Mouse (Mus musculus): Measurements from ENCODE around the gene Kri1. TPM values are rescaled to one million over a fixed set of nuclear protein-coding genes. Genes with fewer than 3 reads are reported as not detected.
A peak's percentile ranks its signal among the peaks of the same experiment; 100 is the strongest.

Gene Kri1
- total and polyA plus RNA-seq, 3 experiments: 76.1 to 233 (median 199) TPM

DNA sequence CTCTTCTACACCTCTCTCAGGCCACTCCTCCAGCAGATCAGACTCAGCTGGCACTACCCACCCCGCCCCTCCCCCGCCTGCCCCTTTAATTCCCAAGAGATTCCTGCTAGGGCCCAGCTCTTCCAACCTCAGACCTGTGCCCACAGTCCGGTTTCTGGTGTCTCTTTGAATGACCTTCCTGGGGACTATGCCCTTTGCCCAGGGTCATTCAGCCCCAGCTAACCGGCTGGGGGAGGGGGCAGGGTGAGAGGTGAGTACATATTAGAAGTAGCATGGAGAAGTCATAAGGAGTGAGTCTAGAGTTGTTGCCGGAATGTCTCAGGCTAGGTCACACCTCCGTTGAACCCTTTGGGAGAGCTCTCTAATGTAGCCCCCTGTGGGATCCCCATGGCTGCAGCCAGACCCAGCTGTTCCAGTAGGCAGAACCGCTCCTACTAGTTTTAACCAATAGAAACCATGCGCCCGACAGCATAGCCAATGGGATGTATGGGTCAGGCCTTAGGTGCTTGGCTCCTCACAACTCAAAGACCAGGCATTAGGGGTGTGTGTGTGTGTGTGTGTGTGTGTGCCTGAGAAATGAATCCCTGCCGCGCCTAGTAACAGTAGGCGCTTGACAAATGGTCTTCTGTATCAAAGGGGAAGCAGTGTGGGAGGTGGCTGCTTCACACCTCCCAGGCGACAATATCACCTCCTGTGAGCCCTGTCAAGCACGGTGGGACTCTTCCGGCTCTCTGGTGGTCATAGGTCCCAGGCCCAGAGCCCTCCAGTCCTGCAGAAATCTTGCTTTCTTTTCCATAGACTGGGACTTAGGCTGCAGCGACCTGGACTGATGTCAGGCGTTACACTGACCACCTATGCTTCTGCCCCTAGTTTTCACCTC, 37.9 kb downstream of the Kri1 start (continued):
- TF ChIP-seq NELFE (IDR thresholded peaks at IDR 0.05; ENCODE audit: low read depth, low read length) (peak; percentile 4; the same call in 1 of the 2 replicates), MYC (IDR thresholded peaks at IDR 0.05; ENCODE audit: low read depth, low read length) (0 out of 2 replicates have a peak, but pooled peaks have one; percentile 13), SIN3A (IDR thresholded peaks at IDR 0.05; ENCODE audit: low read length) (peak; percentile 47; the same call in 1 of the 2 replicates), POLR2A (IDR thresholded peaks at IDR 0.05; ENCODE audit: control insufficient read depth in 1 of 2, insufficient read depth in 1 of 2, low read depth in 1 of 2, low read length in 2 of 2, poor library complexity in 1 of 2) (0 out of 4 replicates have a peak, but pooled peaks of 1 of the 2 experiments have one; percentile 30)

DNA sequence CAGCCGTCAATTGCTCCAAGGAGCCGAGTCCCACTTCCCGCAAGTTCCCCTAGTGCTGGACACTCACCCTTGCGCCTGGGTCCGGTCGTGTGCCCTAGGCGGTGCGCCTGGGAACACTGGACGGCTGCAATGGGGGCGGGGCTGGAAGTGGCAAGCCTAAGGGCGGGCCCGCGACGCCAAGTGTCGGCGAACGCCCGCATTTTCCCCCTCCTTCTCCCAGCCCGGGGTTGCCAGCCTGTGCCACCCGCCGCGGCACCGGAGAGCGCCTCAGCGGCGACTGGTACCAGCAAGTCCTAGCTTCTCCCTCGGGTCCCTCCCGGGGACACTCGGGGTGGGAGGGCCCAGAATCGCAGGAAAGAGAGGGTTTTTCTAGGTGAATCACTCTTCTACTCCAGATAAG, 39.4 kb downstream of the Kri1 start, which contains the start of gene S1pr5:
S1pr5 (minus strand) TSS at position 118 of the 400 bp plus-strand sequence.
- Histone ChIP-seq H3K79me2 (ENCODE audit: control insufficient read depth, insufficient read depth, low read length, poor library complexity) (no peaks in the 10 kb centered on the region), H3K27ac (ENCODE audit: control insufficient read depth, low read depth, low read length) (no peak within 1 kb of the TSS), H3K36me3 (ENCODE audit: control insufficient read depth in 1 of 2, insufficient read depth in 2 of 2, low read length in 2 of 2) (peaks cover 0 to 7% of the 10 kb centered on the region in 2 experiments; a peak in 2 of 4 replicates), H3K4me3 (ENCODE audit: control insufficient read depth in 1 of 2, insufficient read depth in 1 of 2, low read depth in 2 of 2, low read length in 2 of 2) (no peak within 1 kb of the TSS), H3K4me1 (ENCODE audit: control insufficient read depth in 1 of 2, insufficient read depth in 2 of 2, low read length in 2 of 2) (peaks cover 12 to 17% of the 10 kb centered on the region in 2 experiments), H3K9me3 (replicated peaks; ENCODE audit: insufficient read depth, low read length) (no peaks in the 10 kb centered on the region), H3K9ac (ENCODE audit: control insufficient read depth, low read depth, low read length, poor library complexity, severe bottlenecking) (no peak within 1 kb of the TSS), H3K27me3 (ENCODE audit: control insufficient read depth in 1 of 2, insufficient read depth in 2 of 2, low read length in 2 of 2) (no peaks in the 10 kb centered on the region; a peak in 1 of 4 replicates)
- DNase-seq (ENCODE audit: low read depth, low spot score): no peak
- TF ChIP-seq POLR2A (IDR thresholded peaks at IDR 0.05; ENCODE audit: control insufficient read depth in 1 of 2, insufficient read depth in 1 of 2, low read depth in 1 of 2, low read length in 2 of 2, poor library complexity in 1 of 2) (0 out of 4 replicates have a peak, but pooled peaks of 1 of the 2 experiments have one; percentile 5), MAFK (IDR thresholded peaks at IDR 0.05; ENCODE audit: borderline replicate concordance, low read depth, low read length) (no peak)

DNA sequence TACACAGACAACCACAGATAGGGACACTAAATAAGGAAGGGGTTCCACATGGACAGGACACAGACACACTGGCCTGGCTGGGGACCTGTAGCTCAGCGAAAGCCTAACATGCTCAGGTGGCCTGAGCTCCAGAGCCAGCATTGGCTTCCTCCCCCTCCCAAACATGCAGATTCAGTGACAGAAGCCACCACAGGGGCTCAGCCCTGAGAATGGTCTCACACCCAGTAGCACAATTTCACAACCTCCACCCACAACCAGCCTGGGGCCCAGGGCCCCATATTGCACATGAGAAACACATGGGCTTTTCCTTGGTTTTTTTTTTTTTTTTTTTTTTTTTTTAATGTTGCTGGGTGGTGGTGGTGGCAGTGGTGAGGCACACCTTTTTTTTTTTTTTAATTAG, 41.4 kb downstream of the Kri1 start:
- no peaks in the 10 kb centered on the region for H3K9me3 ChIP-seq (replicated peaks; ENCODE audit: insufficient read depth, low read length)
- DNase-seq (ENCODE audit: low read depth, low spot score): no peak
- no peak overlapping the region for H3K4me3 ChIP-seq (ENCODE audit: control insufficient read depth in 1 of 2, insufficient read depth in 1 of 2, low read depth in 2 of 2, low read length in 2 of 2)
- H3K27me3 ChIP-seq (ENCODE audit: control insufficient read depth in 1 of 2, insufficient read depth in 2 of 2, low read length in 2 of 2): no peaks in the 10 kb centered on the region; a peak in 1 of 4 replicates
- H3K27ac ChIP-seq (ENCODE audit: control insufficient read depth, low read depth, low read length): no peak overlapping the region
- H3K4me1 ChIP-seq (ENCODE audit: control insufficient read depth in 1 of 2, insufficient read depth in 2 of 2, low read length in 2 of 2): peaks cover 12 to 17% of the 10 kb centered on the region in 2 experiments
- H3K9ac ChIP-seq (ENCODE audit: control insufficient read depth, low read depth, low read length, poor library complexity, severe bottlenecking): no peak overlapping the region
- no peaks in the 10 kb centered on the region for H3K79me2 ChIP-seq (ENCODE audit: control insufficient read depth, insufficient read depth, low read length, poor library complexity)
- no peak for TF ChIP-seq TBP (IDR thresholded peaks at IDR 0.05; ENCODE audit: low read depth, low read length)
- TF ChIP-seq ZNF384 (IDR thresholded peaks at IDR 0.05; ENCODE audit: low read depth, low read length): peak; percentile 81
- H3K36me3 ChIP-seq (ENCODE audit: control insufficient read depth in 1 of 2, insufficient read depth in 2 of 2, low read length in 2 of 2): peaks cover 0 to 7% of the 10 kb centered on the region in 2 experiments; a peak in 2 of 4 replicates

DNA sequence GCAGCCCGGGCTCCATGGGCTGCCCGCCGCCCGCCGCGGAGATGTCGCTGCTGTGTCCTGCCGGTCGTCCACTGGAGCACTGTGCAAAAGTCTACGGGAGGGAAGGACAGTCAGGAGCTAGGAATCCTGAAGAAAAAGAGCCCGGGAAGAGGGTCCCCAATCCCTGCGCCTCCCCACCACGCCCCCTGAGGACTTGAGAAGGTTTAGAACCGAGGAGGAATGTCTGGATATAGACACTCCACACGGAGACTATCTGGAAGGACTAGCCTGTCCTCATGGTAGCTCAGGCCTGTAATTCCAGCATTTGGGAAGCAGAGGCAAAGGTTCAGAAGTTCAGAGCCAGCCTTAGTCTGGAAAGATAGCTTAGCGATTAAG, 42.7 kb downstream of the Kri1 start:
- H3K79me2 ChIP-seq (ENCODE audit: control insufficient read depth, insufficient read depth, low read length, poor library complexity): no peaks in the 10 kb centered on the region
- H3K36me3 ChIP-seq (ENCODE audit: control insufficient read depth in 1 of 2, insufficient read depth in 2 of 2, low read length in 2 of 2): peaks cover 0 to 10% of the 10 kb centered on the region in 2 experiments; a peak in 2 of 4 replicates
- H3K9ac ChIP-seq (ENCODE audit: control insufficient read depth, low read depth, low read length, poor library complexity, severe bottlenecking): no peak overlapping the region
- no peaks in the 10 kb centered on the region; a peak in 1 of 4 replicates for H3K27me3 ChIP-seq (ENCODE audit: control insufficient read depth in 1 of 2, insufficient read depth in 2 of 2, low read length in 2 of 2)
- no peaks in the 10 kb centered on the region for H3K9me3 ChIP-seq (replicated peaks; ENCODE audit: insufficient read depth, low read length)
- H3K4me3 ChIP-seq (ENCODE audit: control insufficient read depth in 1 of 2, insufficient read depth in 1 of 2, low read depth in 2 of 2, low read length in 2 of 2): no peak overlapping the region
- H3K4me1 ChIP-seq (ENCODE audit: control insufficient read depth in 1 of 2, insufficient read depth in 2 of 2, low read length in 2 of 2): peaks cover 4 to 13% of the 10 kb centered on the region in 2 experiments
- H3K27ac ChIP-seq (ENCODE audit: control insufficient read depth, low read depth, low read length): no peak overlapping the region
- no peak for DNase-seq (ENCODE audit: low read depth, low spot score)
- TF ChIP-seq RCOR1 (IDR thresholded peaks at IDR 0.05; ENCODE audit: low read depth, low read length): no peak
- no peak for TF ChIP-seq ZMIZ1 (IDR thresholded peaks at IDR 0.05; ENCODE audit: low read depth, low read length)
- no peak for TF ChIP-seq MAZ (IDR thresholded peaks at IDR 0.05; ENCODE audit: low read depth, low read length)
- TF ChIP-seq POLR2AphosphoS5 (IDR thresholded peaks at IDR 0.05; ENCODE audit: borderline replicate concordance, low read depth, low read length): no peak
- TF ChIP-seq TAL1 (IDR thresholded peaks at IDR 0.05; ENCODE audit: low read length): no peak
- TF ChIP-seq UBTF (IDR thresholded peaks at IDR 0.05; ENCODE audit: borderline replicate concordance, insufficient read depth, low read depth, low read length): no peak
- TF ChIP-seq TCF12 (IDR thresholded peaks at IDR 0.05; ENCODE audit: low read depth, low read length): no peak
- TF ChIP-seq MEF2A (IDR thresholded peaks at IDR 0.05; ENCODE audit: extremely low read depth, insufficient replicate concordance, low read depth, low read length, poor library complexity, severe bottlenecking): no peak
- no peak for TF ChIP-seq CTCF (IDR thresholded peaks at IDR 0.05 in 2 of 3, conservative IDR thresholded peaks at IDR 0.05 in 1 of 3; ENCODE audit: control insufficient read depth in 1 of 3, insufficient read depth in 1 of 3, low read depth in 2 of 3, low read length in 3 of 3, poor library complexity in 1 of 3, severe bottlenecking in 1 of 3)
- no peak for TF ChIP-seq NRF1 (IDR thresholded peaks at IDR 0.05; ENCODE audit: insufficient read depth, low read depth, low read length, poor library complexity, severe bottlenecking)
- no peak for TF ChIP-seq NELFE (IDR thresholded peaks at IDR 0.05; ENCODE audit: low read depth, low read length)
- TF ChIP-seq BHLHE40 (IDR thresholded peaks at IDR 0.05; ENCODE audit: borderline replicate concordance, low read depth, low read length): no peak
- TF ChIP-seq USF1 (IDR thresholded peaks at IDR 0.05; ENCODE audit: low read depth, low read length): no peak
- TF ChIP-seq EP300 (IDR thresholded peaks at IDR 0.05; ENCODE audit: low read depth in 1 of 2, low read length in 2 of 2): no peak
- TF ChIP-seq TBP (IDR thresholded peaks at IDR 0.05; ENCODE audit: low read depth, low read length): no peak

Measured in MEL (cell line).